In genomic region chr7:87762376-87762775, GRCm38 (mm10) we compare ENCODE assay signal across 29 mouse cellular contexts.
DNase-seq lines count a peak whose midpoint lies in the region; ATAC-seq and TF ChIP-seq lines count a peak whose summit lies in the region.
"Had no signal": no experiment of that assay in that cellular context is flagged by ENCODE, and none has a peak within 500 bp of the region (broad histone marks: within the 10 kb centered on the region; RNA-seq: fewer than 3 reads in every experiment).

No protein-coding gene starts in this region.

- no peaks in the 10 kb centered on the region for H3K4me1 ChIP-seq in hindbrain, embryonic 14.5 days (replicated peaks; ENCODE audit: control insufficient read depth, insufficient read depth, low read length)
- H3K4me1 ChIP-seq in hindbrain, embryonic 13.5 days (replicated peaks) = 0 out of 2 replicates have a peak, but pooled peaks cover 2% of the 10 kb centered on the region
- no peaks in the 10 kb centered on the region for H3K4me1 ChIP-seq in neural tube, embryonic 15.5 days
- H3K4me1 ChIP-seq in midbrain, postnatal 0 days (ENCODE audit: insufficient read depth, low read length) = no peaks in the 10 kb centered on the region
- H3K4me1 ChIP-seq: embryonic facial prominence, embryonic 10.5 days; heart, embryonic 12.5 days; limb, embryonic 15.5 days; neural tube, embryonic 12.5 days; stomach, embryonic 15.5 days had no signal

- peak; percentile 2 for DNase-seq in embryo, embryonic 11 days
- no peak for DNase-seq in embryo, embryonic 10 days (ENCODE audit: low spot score)
- DNase-seq in hindbrain, embryonic 14.5 days (ENCODE audit: low spot score) = no peak
- no peak for DNase-seq in neural tube, embryonic 10.5 days (ENCODE audit: extremely low spot score, low spot score)
- DNase-seq in midbrain, postnatal 0 days (ENCODE audit: low spot score) = peak; percentile 37
- DNase-seq in adrenal gland, adult (ENCODE audit: inconsistent age in 2 of 2, low spot score in 1 of 2) = no peak
- DNase-seq: adrenal gland, postnatal 36 days; cerebellum, adult 11-12 months; cerebellum, postnatal 25 days; gastrocnemius, postnatal 14 days; heart, adult 11 months; heart, postnatal 10 days; kidney, adult 18-20 months; kidney, postnatal 4 days; left cerebral cortex, postnatal 4 days; lung, embryonic 14.5 days; retina, postnatal 1 day; thymus, adult 18-20 months; thymus, postnatal 36 days had no signal

- H3K9me3 ChIP-seq in hindbrain, embryonic 14.5 days (ENCODE audit: control insufficient read depth, low read length) = no peaks in the 10 kb centered on the region
- no peaks in the 10 kb centered on the region for H3K9me3 ChIP-seq in hindbrain, embryonic 13.5 days
- H3K9me3 ChIP-seq in neural tube, embryonic 15.5 days (replicated peaks) = no peaks in the 10 kb centered on the region
- no peaks in the 10 kb centered on the region for H3K9me3 ChIP-seq in midbrain, postnatal 0 days (ENCODE audit: low read length)
- H3K9me3 ChIP-seq: embryonic facial prominence, embryonic 10.5 days; heart, embryonic 12.5 days; limb, embryonic 15.5 days; neural tube, embryonic 12.5 days; stomach, embryonic 15.5 days had no signal

- H3K36me3 ChIP-seq in hindbrain, embryonic 14.5 days (replicated peaks; ENCODE audit: control insufficient read depth, insufficient read depth) = no peaks in the 10 kb centered on the region
- H3K36me3 ChIP-seq in hindbrain, embryonic 13.5 days = no peaks in the 10 kb centered on the region
- H3K36me3 ChIP-seq in neural tube, embryonic 15.5 days = no peaks in the 10 kb centered on the region
- H3K36me3 ChIP-seq in midbrain, postnatal 0 days (ENCODE audit: insufficient read depth, low read length) = no peaks in the 10 kb centered on the region
- H3K36me3 ChIP-seq: embryonic facial prominence, embryonic 10.5 days; heart, embryonic 12.5 days; limb, embryonic 15.5 days; neural tube, embryonic 12.5 days; stomach, embryonic 15.5 days had no signal

- ATAC-seq in hindbrain, embryonic 14.5 days (ENCODE audit: low FRiP score) = peak; percentile 69; the same call in 1 of the 2 replicates
- ATAC-seq in hindbrain, embryonic 13.5 days (ENCODE audit: low FRiP score) = no peak
- ATAC-seq in neural tube, embryonic 15.5 days (ENCODE audit: low FRiP score) = peak; percentile 59; the same call in 1 of the 2 replicates
- ATAC-seq in midbrain, postnatal 0 days (ENCODE audit: low FRiP score) = no peak
- ATAC-seq: CD4-positive, CD25-positive, alpha-beta regulatory T cell, adult 4 months; inflammation-experienced regulatory T-cells, adult 6 months had no signal

- no peak overlapping the region for H3K4me2 ChIP-seq in hindbrain, embryonic 14.5 days (replicated peaks)
- H3K4me2 ChIP-seq in hindbrain, embryonic 13.5 days = no peak overlapping the region
- no peak overlapping the region for H3K4me2 ChIP-seq in neural tube, embryonic 15.5 days
- H3K4me2 ChIP-seq in midbrain, postnatal 0 days (ENCODE audit: low read depth, low read length, poor library complexity, severe bottlenecking) = no peak overlapping the region
- H3K4me2 ChIP-seq: heart, embryonic 12.5 days; limb, embryonic 15.5 days; lung, embryonic 14.5 days; neural tube, embryonic 12.5 days; stomach, embryonic 15.5 days had no signal

- H3K27ac ChIP-seq in hindbrain, embryonic 14.5 days = no peak overlapping the region
- no peak overlapping the region for H3K27ac ChIP-seq in hindbrain, embryonic 13.5 days
- no peak overlapping the region for H3K27ac ChIP-seq in neural tube, embryonic 15.5 days (replicated peaks)
- no peak overlapping the region for H3K27ac ChIP-seq in midbrain, postnatal 0 days (ENCODE audit: low read depth, low read length)
- H3K27ac ChIP-seq: embryonic facial prominence, embryonic 10.5 days; limb, embryonic 15.5 days; liver, embryonic 14.5 days; neural tube, embryonic 12.5 days; stomach, embryonic 15.5 days had no signal

- TF ChIP-seq CTCF in midbrain, postnatal 0 days (IDR thresholded peaks at IDR 0.05) = no peak

- no peak overlapping the region for H3K9ac ChIP-seq in hindbrain, embryonic 14.5 days
- no peak overlapping the region for H3K9ac ChIP-seq in hindbrain, embryonic 13.5 days
- no peak overlapping the region for H3K9ac ChIP-seq in neural tube, embryonic 15.5 days (replicated peaks)
- no peak overlapping the region for H3K9ac ChIP-seq in midbrain, postnatal 0 days (replicated peaks; ENCODE audit: low read length, poor library complexity, severe bottlenecking)
- H3K9ac ChIP-seq: heart, embryonic 12.5 days; limb, embryonic 15.5 days; liver, embryonic 14.5 days; lung, embryonic 14.5 days; neural tube, embryonic 12.5 days; stomach, embryonic 15.5 days had no signal

- no peak overlapping the region for H3K4me3 ChIP-seq in hindbrain, embryonic 14.5 days (replicated peaks; ENCODE audit: low read length)
- no peak overlapping the region for H3K4me3 ChIP-seq in hindbrain, embryonic 13.5 days
- no peak overlapping the region for H3K4me3 ChIP-seq in neural tube, embryonic 15.5 days (replicated peaks)
- H3K4me3 ChIP-seq in midbrain, postnatal 0 days (ENCODE audit: low read depth, low read length) = no peak overlapping the region
- H3K4me3 ChIP-seq: embryonic facial prominence, embryonic 10.5 days; heart, embryonic 12.5 days; limb, embryonic 15.5 days; neural tube, embryonic 12.5 days; stomach, embryonic 15.5 days had no signal

- 40% methylated on average over 3 of the region's 3 CpGs for WGBS in hindbrain, embryonic 14.5 days
- WGBS in hindbrain, embryonic 13.5 days = 32% methylated on average over 3 of the region's 3 CpGs
- WGBS in neural tube, embryonic 15.5 days = 31% methylated on average over 3 of the region's 3 CpGs
- WGBS in midbrain, postnatal 0 days = 33% methylated on average over 3 of the region's 3 CpGs

- H3K27me3 ChIP-seq in hindbrain, embryonic 14.5 days (ENCODE audit: control insufficient read depth, insufficient read depth, low read length) = no peaks in the 10 kb centered on the region
- H3K27me3 ChIP-seq in hindbrain, embryonic 13.5 days = no peaks in the 10 kb centered on the region
- H3K27me3 ChIP-seq in neural tube, embryonic 15.5 days (replicated peaks) = no peaks in the 10 kb centered on the region
- H3K27me3 ChIP-seq in midbrain, postnatal 0 days (ENCODE audit: insufficient read depth, low read length) = no peaks in the 10 kb centered on the region
- H3K27me3 ChIP-seq: heart, embryonic 12.5 days; limb, embryonic 15.5 days; neural tube, embryonic 12.5 days; stomach, embryonic 15.5 days had no signal

Comparison
In these comparisons a context has a peak if more than half of its experiments do, and no peak if none do; other contexts are left out.
1. DNase-seq: peak in embryo, embryonic 11 days (single experiment) and midbrain, postnatal 0 days (single experiment); none in embryo, embryonic 10 days (single experiment), hindbrain, embryonic 14.5 days (single experiment), neural tube, embryonic 10.5 days (single experiment) and adrenal gland, adult (0 of 2).
2. ATAC-seq: peak in hindbrain, embryonic 14.5 days (single experiment) and neural tube, embryonic 15.5 days (single experiment); none in hindbrain, embryonic 13.5 days (single experiment) and midbrain, postnatal 0 days (single experiment).